Mouse (Mus musculus): ENCODE data around the gene Gm48551. TPM values are rescaled to one million over a fixed set of nuclear protein-coding genes. Genes with fewer than 3 reads are reported as not detected.
A peak's percentile ranks its signal among the peaks of the same experiment; 100 is the strongest.

The Gm48551 gene
- total RNA-seq, 2 experiments from 2014 or later, result 1.7 to 1.8 TPM

- DNase-seq (ENCODE audit: low spot score in 2 of 2), result peak; percentile 71 to 76
Observed at GRCm38 (mm10) chr10:81356991-81357844, 27.0 kb upstream of the Gm48551 start, which contains the start of gene Mfsd12. Mfsd12 (plus strand) TSS chr10:81357491.

- DNase-seq (ENCODE audit: low spot score in 2 of 2), result no peak
Observed at GRCm38 (mm10) chr10:81358209-81358608, 26.1 kb upstream of the Gm48551 start.

GRCm38 (mm10) chr10:81358841-81359240, 25.4 kb upstream of the Gm48551 start:
- DNase-seq (ENCODE audit: low spot score in 2 of 2), result no peak

GRCm38 (mm10) chr10:81360721-81361120, 23.5 kb upstream of the Gm48551 start:
- no peak for DNase-seq (ENCODE audit: low spot score in 2 of 2)

GRCm38 (mm10) chr10:81362336-81362949, 21.8 kb upstream of the Gm48551 start:
- DNase-seq (ENCODE audit: low spot score in 2 of 2), result no peak

- DNase-seq (ENCODE audit: low spot score in 2 of 2), result no peak
Observed at GRCm38 (mm10) chr10:81363436-81364346, 20.6 kb upstream of the Gm48551 start.

- DNase-seq (ENCODE audit: low spot score in 2 of 2), result no peak
Observed at GRCm38 (mm10) chr10:81364666-81365065, 19.6 kb upstream of the Gm48551 start.

- no peak for DNase-seq (ENCODE audit: low spot score in 2 of 2)
Observed at GRCm38 (mm10) chr10:81365073-81365472, 19.2 kb upstream of the Gm48551 start.

- no peak for DNase-seq (ENCODE audit: low spot score in 2 of 2)
Observed at GRCm38 (mm10) chr10:81365672-81366476, 18.4 kb upstream of the Gm48551 start, which contains the start of gene 4930404N11Rik. 4930404N11Rik (minus strand) TSS chr10:81365816.

- no peak for DNase-seq (ENCODE audit: low spot score in 2 of 2)
Observed at GRCm38 (mm10) chr10:81366477-81367206, 17.6 kb upstream of the Gm48551 start.

- no peak for DNase-seq (ENCODE audit: low spot score in 2 of 2)
Observed at GRCm38 (mm10) chr10:81367207-81367495, 17.1 kb upstream of the Gm48551 start.

GRCm38 (mm10) chr10:81375322-81375721, 8.9 kb upstream of the Gm48551 start:
- no peak for DNase-seq (ENCODE audit: low spot score in 2 of 2)

GRCm38 (mm10) chr10:81376561-81377361, 7.5 kb upstream of the Gm48551 start:
- no peak for DNase-seq (ENCODE audit: low spot score in 2 of 2)

GRCm38 (mm10) chr10:81377362-81377664, 7.0 kb upstream of the Gm48551 start:
- DNase-seq (ENCODE audit: low spot score in 2 of 2), result no peak

GRCm38 (mm10) chr10:81377793-81378552, 6.3 kb upstream of the Gm48551 start, which contains the start of gene Fzr1:
Fzr1 (minus strand) TSS chr10:81378516.
- peak in 1 of 2 experiments; percentile 99 for DNase-seq (ENCODE audit: low spot score in 2 of 2)

GRCm38 (mm10) chr10:81378553-81379182, 5.6 kb upstream of the Gm48551 start:
- DNase-seq (ENCODE audit: low spot score in 2 of 2), result peak in 1 of 2 experiments; percentile 100

- no peak for DNase-seq (ENCODE audit: low spot score in 2 of 2)
Observed at GRCm38 (mm10) chr10:81379183-81379553, 5.1 kb upstream of the Gm48551 start.

GRCm38 (mm10) chr10:81379809-81380378, 4.4 kb upstream of the Gm48551 start:
- DNase-seq (ENCODE audit: low spot score in 2 of 2), result no peak
